Mouse (Mus musculus) cerebellum, adult 9-10 months (tissue): ENCODE results near the gene Evi2a.
A peak's percentile ranks its signal among the peaks of the same experiment; 100 is the strongest.

Source experiments
- DNase-seq: peaks from one replicate; pipeline ENCODE4 v3.0.0; 2022

The Evi2a gene

GRCm38 (mm10) chr11:79523560-79524309 is 6.7 kb downstream of the Evi2a start, which contains the start of gene Evi2b:
Gene Evi2b (minus strand): TSS chr11:79523762.
- DNase-seq = no peak

- no peak for DNase-seq
Observed at GRCm38 (mm10) chr11:79522944-79523343, 7.5 kb downstream of the Evi2a start.

- no peak for DNase-seq
Observed at GRCm38 (mm10) chr11:79521930-79522329, 8.5 kb downstream of the Evi2a start.

- no peak for DNase-seq
Observed at GRCm38 (mm10) chr11:79520772-79521171, 9.6 kb downstream of the Evi2a start.

- DNase-seq = no peak
Observed at GRCm38 (mm10) chr11:79519878-79520291, 10.5 kb downstream of the Evi2a start.

GRCm38 (mm10) chr11:79519299-79519698 is 11.1 kb downstream of the Evi2a start:
- no peak for DNase-seq

GRCm38 (mm10) chr11:79515798-79516197 is 14.6 kb downstream of the Evi2a start:
- DNase-seq = no peak

- DNase-seq = peak; percentile 16
Observed at GRCm38 (mm10) chr11:79515331-79515730, 15.1 kb downstream of the Evi2a start.

- no peak for DNase-seq
Observed at GRCm38 (mm10) chr11:79511970-79512369, 18.4 kb downstream of the Evi2a start.

GRCm38 (mm10) chr11:79504506-79504905 is 25.9 kb downstream of the Evi2a start:
- no peak for DNase-seq

- DNase-seq = no peak
Observed at GRCm38 (mm10) chr11:79503845-79504244, 26.6 kb downstream of the Evi2a start, which contains the start of gene Omg. Gene Omg (minus strand): TSS chr11:79504084.

- DNase-seq = peak; percentile 23
Observed at GRCm38 (mm10) chr11:79502917-79503316, 27.5 kb downstream of the Evi2a start.

- no peak for DNase-seq
Observed at GRCm38 (mm10) chr11:79494976-79495800, 35.2 kb downstream of the Evi2a start.

GRCm38 (mm10) chr11:79484721-79485120 is 45.7 kb downstream of the Evi2a start:
- DNase-seq = no peak

- no peak for DNase-seq
Observed at GRCm38 (mm10) chr11:79483876-79484528, 46.4 kb downstream of the Evi2a start.

- DNase-seq = no peak
Observed at GRCm38 (mm10) chr11:79483392-79483791, 47.0 kb downstream of the Evi2a start.
